Mouse (Mus musculus) adrenal gland (tissue): Measurements from ENCODE around the gene Krtcap2.

Experiments used
- microRNA-seq, 2 experiments: library from miRNA; unstranded; fragments of <30 nt; microRNA quantifications; one replicate each; pipeline ENCODE4; 2019

The Krtcap2 gene

Small RNA genes lying within 50 kb of the gene (microRNA-seq; reads per million reads assigned to microRNA genes)
- 54.2 to 69.1 reads per million in 2 experiments for gene Mir92b
